Mouse (Mus musculus): Measurements from ENCODE around the gene Ahdc1. TPM values are rescaled to one million over a fixed set of nuclear protein-coding genes. Genes with fewer than 3 reads are reported as not detected.

Gene Ahdc1
- 100 to 1,000 TPM; 108 to 121 TPM for total RNA-seq (2021)
- long read RNA-seq, experiment 1, partial matches to known transcripts: 18 of 20 reads
- long read RNA-seq, experiment 1, other reads (novel, unspliced or antisense): 2 of 20 reads
- long read RNA-seq, experiment 2, partial matches to known transcripts: 8 of 9 reads
- long read RNA-seq, experiment 2, other reads (novel, unspliced or antisense): 1 of 9 reads

- peak; percentile 96 for DNase-seq (ENCODE audit: low spot score in 2 of 2)
Measured at GRCm38 (mm10) chr4:133011028-133011820, at the start of gene Ahdc1. Ahdc1 (plus strand) TSS chr4:133011260.

- DNase-seq (ENCODE audit: low spot score in 2 of 2): no peak
Measured at GRCm38 (mm10) chr4:132961866-132962265, 49.2 kb upstream of the Ahdc1 start.

GRCm38 (mm10) chr4:132962628-132963027, 48.4 kb upstream of the Ahdc1 start:
- DNase-seq (ENCODE audit: low spot score in 2 of 2): no peak

- no peak for DNase-seq (ENCODE audit: low spot score in 2 of 2)
Measured at GRCm38 (mm10) chr4:132963436-132963835, 47.6 kb upstream of the Ahdc1 start.

GRCm38 (mm10) chr4:132964064-132964463, 47.0 kb upstream of the Ahdc1 start:
- DNase-seq (ENCODE audit: low spot score in 2 of 2): no peak

- no peak for DNase-seq (ENCODE audit: low spot score in 2 of 2)
Measured at GRCm38 (mm10) chr4:132964473-132964872, 46.6 kb upstream of the Ahdc1 start.

GRCm38 (mm10) chr4:132968105-132968938, 42.7 kb upstream of the Ahdc1 start:
- no peak for DNase-seq (ENCODE audit: low spot score in 2 of 2)

- DNase-seq (ENCODE audit: low spot score in 2 of 2): no peak
Measured at GRCm38 (mm10) chr4:132971601-132972000, 39.5 kb upstream of the Ahdc1 start.

- DNase-seq (ENCODE audit: low spot score in 2 of 2): no peak
Measured at GRCm38 (mm10) chr4:132972101-132972500, 39.0 kb upstream of the Ahdc1 start.

- no peak for DNase-seq (ENCODE audit: low spot score in 2 of 2)
Measured at GRCm38 (mm10) chr4:132972556-132972955, 38.5 kb upstream of the Ahdc1 start.

GRCm38 (mm10) chr4:132973186-132973585, 37.9 kb upstream of the Ahdc1 start:
- no peak for DNase-seq (ENCODE audit: low spot score in 2 of 2)

GRCm38 (mm10) chr4:132973814-132974398, 37.2 kb upstream of the Ahdc1 start, which contains the start of gene Fgr:
Fgr (plus strand) TSS chr4:132974095.
- DNase-seq (ENCODE audit: low spot score in 2 of 2): no peak

GRCm38 (mm10) chr4:132974904-132975303, 36.2 kb upstream of the Ahdc1 start:
- DNase-seq (ENCODE audit: low spot score in 2 of 2): peak; percentile 23 to 25

GRCm38 (mm10) chr4:132975791-132976190, 35.3 kb upstream of the Ahdc1 start:
- no peak for DNase-seq (ENCODE audit: low spot score in 2 of 2)

GRCm38 (mm10) chr4:132976729-132977128, 34.3 kb upstream of the Ahdc1 start:
- DNase-seq (ENCODE audit: low spot score in 2 of 2): no peak

GRCm38 (mm10) chr4:132977597-132977996, 33.5 kb upstream of the Ahdc1 start:
- no peak for DNase-seq (ENCODE audit: low spot score in 2 of 2)

- no peak for DNase-seq (ENCODE audit: low spot score in 2 of 2)
Measured at GRCm38 (mm10) chr4:132979186-132979585, 31.9 kb upstream of the Ahdc1 start.

- DNase-seq (ENCODE audit: low spot score in 2 of 2): no peak
Measured at GRCm38 (mm10) chr4:132981621-132982020, 29.4 kb upstream of the Ahdc1 start.

GRCm38 (mm10) chr4:132982999-132983398, 28.1 kb upstream of the Ahdc1 start:
- no peak for DNase-seq (ENCODE audit: low spot score in 2 of 2)

- DNase-seq (ENCODE audit: low spot score in 2 of 2): no peak
Measured at GRCm38 (mm10) chr4:132983664-132984512, 27.2 kb upstream of the Ahdc1 start.
